Mouse (Mus musculus) R1 (cell line): ENCODE measurements at regions not wholly inside any gene's neighbourhood (a gene's known extent, or its start where the extent isn't known, plus 50 kb on each side); places are given as distances from the start of the nearest gene placed in this dataset.

ENCODE experiments used
- DNase-seq: peaks from one replicate; pipeline ENCODE4 v3.0.0-alpha.2; 2018; ENCODE audit warnings: low read depth, low spot score

DNA sequence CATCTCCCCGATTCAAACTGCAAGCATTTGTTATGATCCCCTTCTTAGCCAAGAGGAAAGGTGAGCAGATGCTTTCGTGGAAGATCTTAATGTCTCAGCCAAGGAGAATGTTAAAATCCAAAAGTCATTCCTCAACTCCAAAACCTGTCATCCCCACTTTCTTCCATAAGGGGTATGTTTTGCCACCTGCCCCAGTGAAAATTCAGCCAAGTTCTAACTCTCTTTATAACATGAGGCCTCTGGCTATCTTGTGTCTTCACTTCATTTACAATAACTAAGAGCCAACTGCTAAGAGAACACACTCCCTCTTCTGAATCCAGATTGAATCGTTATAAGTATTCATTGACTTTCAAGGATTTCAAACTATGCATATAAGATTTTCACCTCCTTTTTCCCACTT lies 246.7 kb upstream of the Adam34 start:
- no peak for DNase-seq

DNA sequence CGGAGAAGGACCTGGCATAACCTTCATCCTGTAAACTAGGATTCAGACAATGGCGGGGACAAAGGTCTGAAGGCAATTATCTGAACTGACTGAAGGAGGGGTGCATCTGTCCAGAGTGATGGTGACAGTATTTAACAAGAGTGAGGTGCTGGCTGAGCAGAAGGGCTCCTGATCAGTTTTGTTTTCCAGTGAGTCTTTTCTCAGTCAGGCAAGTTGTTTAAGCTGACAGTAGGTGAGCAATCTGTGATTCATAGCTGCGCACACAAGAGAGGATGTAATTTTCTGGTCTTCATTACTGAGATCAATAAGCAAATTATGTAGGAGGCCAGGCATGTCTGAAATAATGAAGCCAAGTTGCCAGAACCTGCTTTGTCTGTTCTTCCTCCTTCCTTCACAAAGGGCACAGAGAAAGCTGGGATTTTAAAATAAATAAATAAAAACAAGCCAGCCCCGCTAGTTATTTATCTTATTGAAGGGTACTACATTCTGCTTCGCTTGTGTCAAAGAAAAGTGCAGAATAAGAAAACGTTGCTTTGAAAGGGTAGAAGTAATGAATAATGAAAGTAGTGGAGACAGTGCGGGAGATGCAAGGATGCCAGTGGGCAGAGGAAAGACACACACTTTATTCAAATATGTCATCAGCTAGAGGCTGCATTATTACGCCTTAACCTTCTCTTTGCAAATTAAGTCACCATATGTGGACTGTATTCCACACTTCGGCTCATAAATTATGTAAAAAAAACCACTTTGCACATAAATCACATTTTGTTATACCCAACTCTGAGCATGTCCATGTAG lies 239.6 kb upstream of the Adam34 start:
- no peak for DNase-seq

DNA sequence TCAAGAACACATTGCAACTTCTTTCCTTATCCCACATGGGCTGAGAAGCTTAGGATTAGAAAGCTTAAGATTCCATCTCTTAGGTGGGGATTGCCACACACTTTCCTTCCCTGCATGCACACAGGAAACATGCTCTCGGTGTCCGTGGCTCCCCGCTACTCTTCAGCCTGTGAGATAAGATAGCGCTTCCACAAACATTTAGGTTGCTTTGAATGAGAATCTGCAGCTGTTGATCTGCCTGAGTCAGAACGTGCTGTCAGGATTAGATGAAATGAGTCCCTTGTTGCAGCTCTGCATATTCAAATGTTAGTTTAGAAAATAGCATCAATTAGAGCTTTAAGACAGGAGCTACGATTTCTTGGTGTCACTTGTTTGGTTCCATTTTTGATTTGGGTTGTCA lies 239.0 kb upstream of the Adam34 start:
- DNase-seq: no peak

DNA sequence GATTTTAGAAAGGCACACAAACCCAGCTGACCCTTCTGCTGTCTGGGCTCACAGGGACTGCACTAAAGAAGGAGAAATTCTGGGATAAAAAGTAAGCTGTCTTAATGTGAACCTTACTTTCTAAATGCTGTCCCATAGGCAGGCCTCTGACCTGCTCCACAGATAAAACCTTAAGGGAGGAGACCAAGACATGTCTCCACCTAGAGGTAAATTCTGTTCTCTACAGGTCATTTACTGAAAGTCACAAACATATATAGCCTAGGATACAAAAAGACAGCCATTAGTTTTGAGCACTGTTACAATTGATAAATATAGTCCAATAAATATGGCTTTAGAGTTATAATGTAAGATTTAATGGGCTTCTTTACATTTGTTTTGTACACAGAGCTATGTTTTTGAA lies 221.9 kb upstream of the Adam34 start:
- peak; percentile 24 for DNase-seq

DNA sequence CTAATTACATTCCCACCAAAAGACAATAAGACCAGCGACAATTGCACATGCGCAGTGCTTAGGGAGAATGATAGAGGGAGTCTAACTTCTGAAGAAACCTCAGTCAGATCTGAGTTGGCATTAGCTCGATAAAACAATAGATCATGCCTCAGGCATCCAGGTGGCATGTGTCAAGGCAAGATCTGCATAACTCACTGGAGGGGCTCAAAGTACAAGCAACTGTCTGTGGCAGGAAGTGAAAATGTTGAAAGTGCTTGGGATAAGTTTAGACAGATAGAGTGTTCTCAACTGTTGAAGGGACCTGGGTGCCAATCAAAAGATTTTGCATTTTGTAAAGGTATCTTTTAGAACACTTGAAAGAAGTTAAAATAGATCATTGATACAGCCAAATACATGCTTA lies 213.1 kb upstream of the Adam34 start:
- no peak for DNase-seq

DNA sequence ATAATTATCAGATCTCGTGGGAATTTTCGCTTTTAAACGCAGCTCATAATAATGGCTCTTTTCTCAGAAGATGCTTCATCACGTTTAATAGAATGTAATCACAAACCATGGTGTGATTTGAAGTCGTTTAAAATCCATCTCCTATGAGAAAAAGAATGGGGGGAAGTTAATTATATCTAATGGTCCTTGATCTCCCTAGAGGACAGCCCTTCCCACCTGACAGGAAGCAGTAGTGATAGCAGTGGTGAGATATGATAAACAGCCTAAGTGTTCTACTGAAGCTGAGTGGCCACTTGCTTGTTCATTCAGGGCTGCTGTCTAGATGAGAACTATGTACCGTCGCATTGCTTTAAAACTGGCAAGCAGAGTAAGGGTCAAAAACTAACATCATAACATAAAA lies 211.4 kb upstream of the Adam34 start:
- no peak for DNase-seq

DNA sequence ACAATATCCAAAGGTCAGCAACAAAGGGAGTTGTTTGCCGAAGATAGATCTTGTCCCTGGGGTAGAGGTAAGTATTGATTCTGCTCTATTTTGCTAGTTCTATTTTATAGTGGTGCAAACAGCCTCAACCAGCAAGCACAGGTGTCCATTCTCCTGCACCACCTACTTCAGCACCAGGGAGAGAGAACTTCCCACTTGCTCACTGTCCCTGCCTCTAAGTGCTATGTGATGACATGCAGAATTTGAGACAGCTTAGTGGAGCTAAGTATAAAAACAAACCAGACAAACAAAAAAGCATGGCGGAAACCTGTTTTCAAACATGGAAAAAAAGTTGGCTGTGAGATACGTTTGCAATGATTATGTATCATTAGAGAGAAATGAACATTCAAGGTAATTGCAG lies 196.3 kb upstream of the Adam34 start:
- DNase-seq: peak; percentile 10

DNA sequence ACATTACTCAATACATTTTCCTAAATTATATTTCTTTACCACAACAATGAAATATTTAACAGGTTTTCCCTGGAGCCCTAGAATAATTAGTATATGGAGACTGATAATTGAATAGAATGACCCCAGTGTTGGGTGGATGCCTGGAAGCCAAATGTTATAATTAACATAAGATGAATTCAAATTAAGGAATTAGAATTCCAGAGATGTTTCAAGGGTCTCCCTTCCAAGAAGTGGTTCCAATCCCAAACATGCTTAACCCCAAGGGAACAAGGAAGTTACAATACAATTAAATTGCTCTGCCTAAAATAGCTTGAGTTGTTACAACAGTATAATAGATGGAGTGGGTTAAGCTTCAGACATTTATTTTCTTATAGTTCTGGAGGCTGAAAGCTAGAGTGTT lies 185.3 kb upstream of the Adam34 start:
- no peak for DNase-seq

DNA sequence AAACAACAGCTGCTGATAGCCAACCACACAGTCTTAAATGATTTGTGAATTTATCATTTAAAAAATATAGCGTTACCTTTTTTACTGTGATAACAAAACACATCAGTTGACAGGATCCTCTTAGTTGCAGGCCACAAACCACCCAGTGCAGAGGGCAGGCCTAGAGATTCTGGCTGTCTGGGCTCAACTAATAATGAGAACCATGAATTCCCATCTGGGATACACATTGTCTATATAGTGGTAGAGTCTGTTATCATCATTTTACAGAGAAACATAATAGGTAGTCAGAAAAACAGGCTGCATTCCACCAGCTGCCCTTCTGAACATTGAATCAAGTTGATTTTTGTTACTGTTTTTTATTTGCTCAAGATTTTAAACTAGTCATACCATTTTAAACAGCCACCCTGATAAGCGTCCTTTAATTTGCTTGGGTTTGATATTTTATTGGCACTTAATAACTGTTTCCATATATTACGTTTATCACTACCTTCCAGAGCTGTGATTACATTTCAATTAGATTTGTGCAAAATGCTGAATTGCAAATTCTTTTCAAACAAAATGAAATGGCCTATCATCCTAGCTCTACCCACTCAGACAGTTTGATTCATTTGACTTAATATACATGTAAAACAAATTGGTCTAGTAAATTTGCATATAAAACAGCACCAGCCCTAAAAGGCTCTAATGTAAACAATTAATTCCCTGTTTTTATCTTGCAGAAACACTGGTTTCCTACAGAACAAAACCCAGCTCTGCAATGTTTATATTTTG lies 144.2 kb upstream of the Adam34 start:
- DNase-seq: no peak
